Mouse (Mus musculus): ENCODE results near the gene Tcf3. TPM values are rescaled to one million over a fixed set of nuclear protein-coding genes. Genes with fewer than 3 reads are reported as not detected.

Gene Tcf3
- total RNA-seq, 2 experiments from 2014 or later: 22.6 to 25.8 TPM

DNA sequence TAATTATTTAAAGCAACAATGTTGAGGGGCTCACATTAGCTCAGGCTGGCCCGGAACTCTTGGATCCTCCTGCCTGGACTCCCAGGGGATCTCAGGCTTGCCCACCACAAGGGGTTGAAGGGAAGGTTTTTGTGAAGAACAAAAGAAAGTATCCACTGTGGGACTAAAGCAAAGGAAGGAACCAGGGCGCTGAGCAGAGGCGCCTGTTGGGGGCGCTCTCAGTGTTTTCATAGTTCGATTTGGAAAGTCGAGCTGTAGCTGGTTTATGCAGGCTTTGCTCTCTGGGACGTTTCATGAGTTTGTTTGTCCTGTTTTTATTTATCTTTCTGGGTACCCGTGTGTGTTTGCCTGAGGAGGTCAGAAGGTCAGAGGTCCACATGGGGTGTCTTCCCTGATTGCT, 8.2 kb upstream of the Tcf3 start:
- no peak for DNase-seq (ENCODE audit: low spot score in 2 of 2)
- intact Hi-C loops (cut with DNase I): no loop called here

DNA sequence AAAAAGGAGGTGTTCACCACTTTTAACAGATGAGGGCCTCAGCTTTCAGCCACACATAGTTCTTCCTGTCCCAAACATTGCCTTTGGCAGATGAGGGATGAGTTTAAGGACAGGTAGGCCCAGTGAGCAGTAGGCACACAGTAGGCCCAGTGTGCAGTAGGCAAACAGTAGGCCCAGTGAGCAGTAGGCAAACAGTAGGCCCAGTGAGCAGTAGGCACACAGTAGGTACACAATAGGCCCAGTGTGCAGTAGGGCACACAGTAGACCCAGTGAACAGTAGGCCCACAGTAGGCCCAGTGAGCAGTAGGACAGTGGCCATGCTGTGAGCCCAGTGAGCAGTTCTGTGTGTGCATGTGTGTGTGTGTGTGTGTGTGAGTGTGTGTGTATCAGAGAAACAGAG, 6.6 kb upstream of the Tcf3 start:
- intact Hi-C loops (cut with DNase I): no loop called here
- DNase-seq (ENCODE audit: low spot score in 2 of 2): no peak

DNA sequence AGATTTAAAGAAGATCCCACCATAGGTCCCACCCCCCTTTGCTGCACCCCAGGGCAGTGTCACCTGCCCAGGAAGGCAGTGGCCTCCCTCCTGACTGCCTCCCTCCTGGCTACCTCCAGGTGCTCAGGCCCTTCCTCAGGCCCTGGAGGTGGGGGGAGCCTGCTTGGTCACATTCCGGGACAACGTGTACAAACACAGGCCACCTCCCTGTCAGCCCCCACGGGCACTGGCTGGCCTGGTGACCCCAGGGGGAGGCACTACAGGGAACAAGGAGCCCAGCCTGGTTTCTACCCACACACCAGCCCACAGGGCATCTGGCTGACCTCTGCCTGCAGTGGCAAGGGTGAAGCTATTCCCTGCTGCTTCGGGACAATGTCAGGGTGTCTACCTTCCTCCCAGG, 4.5 kb upstream of the Tcf3 start:
- no peak for DNase-seq (ENCODE audit: low spot score in 2 of 2)
- intact Hi-C loops (cut with DNase I): no loop called here

- intact Hi-C loops (cut with DNase I): no loop called here
- no peak for DNase-seq (ENCODE audit: low spot score in 2 of 2)
These were observed 2.8 kb upstream of the Tcf3 start for GRCm38 (mm10) chr10:80436276-80436675.

DNA sequence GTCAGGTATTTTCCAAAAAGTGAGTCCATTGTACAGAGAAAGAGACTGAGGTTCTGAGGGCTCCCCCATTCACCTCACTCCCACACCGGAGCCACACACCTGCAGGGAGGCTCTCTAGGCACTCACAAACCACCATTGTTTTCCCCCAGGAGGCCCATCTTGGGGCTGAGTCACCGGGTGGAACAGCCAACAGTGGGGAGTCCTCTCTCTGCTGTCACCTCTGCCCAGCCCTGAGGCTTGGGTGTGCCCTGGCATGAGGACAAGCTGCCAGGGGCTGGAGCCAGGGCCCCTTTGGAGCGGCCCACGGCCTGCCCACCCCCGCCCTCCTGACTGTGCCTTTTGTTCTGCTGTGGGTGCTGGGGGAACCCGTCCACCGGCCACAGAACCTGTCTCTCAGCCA, 2.3 kb upstream of the Tcf3 start:
- DNase-seq (ENCODE audit: low spot score in 2 of 2): no peak
- intact Hi-C loops (cut with DNase I): no loop called here

- DNase-seq (ENCODE audit: low spot score in 2 of 2): no peak
- intact Hi-C loops (cut with DNase I): no loop called here
These were observed 1.4 kb upstream of the Tcf3 start for GRCm38 (mm10) chr10:80434823-80435222.

DNA sequence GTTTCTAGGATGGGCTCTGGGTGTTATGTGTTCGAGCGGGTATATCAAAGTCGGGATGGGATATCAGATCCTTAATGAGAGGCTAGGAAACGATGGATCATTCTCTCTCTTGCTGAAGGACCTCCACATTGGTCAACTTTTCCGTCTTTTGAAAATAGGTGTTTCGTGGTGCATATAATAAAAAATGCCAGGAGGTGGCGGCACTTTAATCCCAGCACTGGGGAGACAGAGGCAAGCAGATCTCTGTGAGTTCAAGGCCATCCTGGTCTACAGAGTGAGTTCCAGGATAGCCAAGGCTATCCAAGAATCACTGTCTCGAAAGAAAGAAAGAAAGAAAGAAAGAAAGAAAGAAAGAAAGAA, 766 bp upstream of the Tcf3 start:
- intact Hi-C loops (cut with DNase I): no loop called here
- no peak for DNase-seq (ENCODE audit: low spot score in 2 of 2)

DNA sequence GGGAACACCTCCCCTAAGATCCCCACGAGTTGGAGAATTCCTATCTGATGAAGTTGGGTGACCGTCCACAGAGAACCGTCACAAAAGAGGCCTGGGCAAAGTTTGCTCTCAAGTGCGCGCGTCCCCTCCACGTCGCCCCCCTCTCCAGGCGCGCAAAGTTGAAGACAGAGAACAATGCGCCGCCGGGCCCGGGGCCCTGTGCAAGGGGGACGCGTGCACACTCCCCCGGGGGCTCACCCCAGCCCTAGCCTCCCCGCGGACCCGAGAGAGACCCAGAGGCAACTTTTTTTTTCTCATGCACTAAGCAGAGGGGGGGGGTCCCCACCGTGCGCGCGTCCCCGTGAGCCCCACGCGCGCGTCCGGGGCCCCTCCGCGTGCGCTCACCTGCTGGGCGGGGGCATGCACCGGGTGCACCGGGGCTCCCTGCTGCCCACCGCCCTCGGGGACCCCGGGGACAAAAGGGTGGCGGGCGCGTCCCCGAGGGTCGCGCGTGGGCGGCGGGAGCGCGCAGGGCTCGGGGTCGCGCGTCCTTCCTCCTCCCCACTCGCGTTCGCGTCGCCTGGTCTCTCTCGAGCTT, 423 bp downstream of the Tcf3 start:
- intact Hi-C loops (cut with DNase I): no loop called here
- no peak for DNase-seq (ENCODE audit: low spot score in 2 of 2)

GRCm38 (mm10) chr10:80432387-80432785, 1.1 kb downstream of the Tcf3 start:
- intact Hi-C loops (cut with DNase I): no loop called here
- DNase-seq (ENCODE audit: low spot score in 2 of 2): no peak

- intact Hi-C loops (cut with DNase I): no loop called here
- no peak for DNase-seq (ENCODE audit: low spot score in 2 of 2)
These were observed 1.7 kb downstream of the Tcf3 start for GRCm38 (mm10) chr10:80431570-80432386.

DNA sequence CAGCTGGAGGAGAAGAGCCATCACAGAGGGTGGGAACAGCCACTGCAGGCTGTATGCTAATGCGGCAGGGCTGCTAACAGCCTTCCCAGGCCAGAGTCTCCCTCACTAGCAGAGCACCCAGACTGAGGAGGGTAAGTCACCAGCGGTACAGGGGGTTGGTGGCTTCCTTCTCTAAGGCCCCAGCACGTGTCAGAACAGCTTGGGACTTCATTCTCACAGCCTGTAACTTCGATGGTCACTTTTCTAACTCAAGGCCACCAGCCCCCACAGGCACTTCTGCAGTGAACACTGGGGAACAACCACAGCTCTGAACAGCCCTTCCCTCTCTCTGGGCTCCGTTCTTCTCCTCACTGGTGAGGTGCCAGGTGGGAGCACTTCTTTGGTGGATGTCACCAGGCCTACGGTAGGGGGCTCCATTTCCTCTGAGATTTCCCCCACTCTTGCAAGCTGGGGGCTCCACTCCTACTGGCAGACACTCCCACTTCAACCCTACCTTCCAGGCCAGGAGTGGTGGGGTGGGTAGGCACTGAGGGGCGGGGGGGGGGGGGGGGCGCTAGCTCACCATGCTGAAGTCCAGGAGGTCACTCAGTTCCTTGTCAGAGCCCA, 3.0 kb downstream of the Tcf3 start:
- intact Hi-C loops (cut with DNase I): no loop called here

GRCm38 (mm10) chr10:80429800-80430199, 3.6 kb downstream of the Tcf3 start:
- no peak for DNase-seq (ENCODE audit: low spot score in 2 of 2)
- intact Hi-C loops (cut with DNase I): no loop called here

More for the DNA sequence above, 3.0 kb downstream of the Tcf3 start:
- no peak for DNase-seq (ENCODE audit: low spot score in 2 of 2)

DNA sequence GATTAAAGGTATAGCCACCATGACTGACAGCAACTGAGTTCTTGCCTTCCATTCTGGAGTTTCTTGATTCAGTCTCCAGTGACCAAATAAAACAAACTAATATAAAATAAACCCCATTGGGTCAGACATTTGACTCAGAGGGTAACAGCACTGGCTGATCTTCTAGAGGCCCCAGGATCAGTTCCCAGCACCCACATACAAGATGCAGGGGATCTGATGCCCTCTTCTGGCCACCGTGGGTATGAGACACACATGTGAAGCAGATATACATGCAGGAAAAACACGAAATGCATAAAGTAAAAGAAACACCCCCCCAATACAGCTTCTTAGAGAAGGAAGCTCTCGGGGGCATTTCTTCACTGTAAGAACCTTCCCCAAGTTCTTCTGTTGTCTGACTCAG, 8.4 kb downstream of the Tcf3 start:
- intact Hi-C loops (cut with DNase I): no loop called here
- no peak for DNase-seq (ENCODE audit: low spot score in 2 of 2)

DNA sequence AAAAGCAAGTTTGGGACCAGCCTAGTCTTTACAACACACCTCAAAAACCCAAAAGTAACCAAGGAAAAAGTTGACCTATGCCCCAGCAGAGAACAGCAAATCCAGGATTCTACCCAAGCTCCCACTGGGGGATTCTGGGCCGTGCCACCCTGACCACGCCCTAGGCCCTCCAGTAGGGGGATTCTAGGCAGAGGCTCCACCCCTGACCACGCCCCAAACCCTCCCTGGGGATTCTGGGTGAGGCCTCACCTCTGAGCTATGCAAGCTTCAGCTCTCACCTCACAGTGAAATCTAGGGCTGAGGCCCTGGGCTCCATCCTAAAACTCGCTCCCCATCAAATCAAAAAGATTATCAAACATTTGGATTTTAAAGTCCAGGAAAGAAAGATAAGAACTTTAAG, 9.9 kb downstream of the Tcf3 start:
- intact Hi-C loops (cut with DNase I): no loop called here
- DNase-seq (ENCODE audit: low spot score in 2 of 2): no peak

DNA sequence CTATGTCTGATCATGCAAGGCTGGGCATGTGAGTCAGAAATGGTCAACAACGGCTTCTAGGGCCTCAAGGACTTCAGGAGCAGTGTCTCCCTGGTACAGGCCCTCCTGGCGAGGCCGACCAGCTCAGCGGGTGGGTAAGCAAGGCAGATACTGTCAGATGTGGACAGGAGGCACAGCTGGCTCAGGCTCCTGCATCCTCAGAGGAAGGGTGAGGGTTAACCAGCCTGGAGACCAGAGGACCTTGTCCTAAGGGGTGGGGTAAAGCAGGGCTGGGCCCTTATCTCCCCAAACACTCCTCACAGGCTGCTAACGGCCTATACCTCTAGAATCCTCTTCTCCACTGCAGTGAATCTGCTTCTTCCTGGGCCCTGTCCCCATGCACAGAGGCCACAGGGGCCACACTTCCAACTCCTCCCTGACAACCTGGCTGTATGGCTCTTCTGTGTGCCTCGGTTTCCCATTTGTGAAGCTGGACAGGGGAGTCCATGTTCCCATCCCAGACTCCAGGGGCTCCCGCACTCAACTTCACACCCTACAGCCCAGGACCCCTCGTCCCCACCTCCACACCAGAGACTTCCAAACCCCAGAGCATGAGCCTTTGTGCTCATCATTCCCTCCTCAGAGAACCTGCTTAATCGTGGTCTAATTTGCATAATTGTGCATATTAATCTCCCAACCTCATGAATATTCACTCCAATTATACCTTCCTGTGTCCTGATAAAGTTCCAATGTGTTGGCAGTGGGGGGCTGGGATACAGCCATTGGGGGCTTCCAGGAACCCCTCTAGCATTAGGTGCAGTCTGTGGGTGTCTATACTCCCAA, 11.6 kb downstream of the Tcf3 start:
- intact Hi-C loops (cut with DNase I): no loop called here

DNA sequence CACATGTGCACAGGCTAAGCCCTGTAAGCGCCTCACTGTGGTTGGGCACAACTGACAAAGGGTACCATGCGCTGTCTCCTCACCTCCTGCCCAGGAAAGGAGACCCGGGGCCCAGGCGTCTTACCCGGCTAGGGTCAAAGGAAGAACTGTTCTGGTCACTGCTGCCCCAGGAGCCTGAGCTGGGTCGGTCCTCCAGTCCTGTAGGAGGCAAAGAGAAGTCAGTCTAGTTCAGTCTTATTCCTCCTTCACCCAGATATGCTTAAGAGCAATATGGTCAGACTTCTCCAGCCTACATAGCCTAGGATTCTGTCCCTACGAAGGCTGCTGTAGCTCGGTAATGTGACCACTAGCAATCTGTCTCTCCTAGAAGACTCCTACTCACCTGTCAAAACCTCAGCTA, 12.2 kb downstream of the Tcf3 start:
- DNase-seq (ENCODE audit: low spot score in 2 of 2): no peak
- intact Hi-C loops (cut with DNase I): no loop called here

More for the DNA sequence above, 11.6 kb downstream of the Tcf3 start:
- DNase-seq (ENCODE audit: low spot score in 2 of 2): no peak

DNA sequence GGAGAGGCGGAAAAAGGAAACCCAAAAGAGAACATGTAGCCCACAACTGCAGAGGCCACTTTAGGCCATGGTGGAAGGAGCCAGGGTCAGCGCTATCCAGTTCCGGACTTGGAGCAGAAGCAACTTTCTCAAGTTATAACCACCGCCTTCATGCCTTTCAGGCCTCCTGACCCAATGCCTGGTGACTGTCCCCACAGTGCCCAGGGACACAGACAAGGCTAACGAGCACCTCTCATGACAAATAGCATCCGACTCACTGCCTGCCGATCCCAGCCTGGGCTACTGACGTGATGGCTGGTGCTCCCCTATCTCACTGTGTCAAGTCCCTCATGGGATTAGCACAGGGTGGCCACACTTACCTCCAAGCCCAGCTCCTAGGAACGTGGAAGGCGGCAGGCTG, 12.7 kb downstream of the Tcf3 start:
- intact Hi-C loops (cut with DNase I): no loop called here

DNA sequence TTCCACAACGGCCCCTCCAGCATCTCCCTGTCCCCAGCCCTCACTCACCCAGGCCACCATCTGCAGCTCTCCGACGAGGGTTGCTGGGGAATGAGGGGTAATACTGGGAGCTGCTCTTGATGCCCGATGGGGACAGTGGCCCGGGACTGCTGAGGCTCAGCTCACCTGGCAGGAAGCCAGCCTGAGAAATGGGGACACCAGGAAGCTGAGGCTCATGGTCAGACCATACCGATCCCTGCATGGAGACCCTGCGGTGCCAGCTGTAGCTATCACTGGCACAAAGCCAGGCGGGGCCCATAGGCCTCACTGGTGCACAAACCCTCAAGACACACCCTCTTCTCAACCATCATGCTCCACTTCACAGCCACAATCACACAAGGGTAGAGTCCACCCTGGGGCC, 14.0 kb downstream of the Tcf3 start:
- intact Hi-C loops (cut with DNase I): no loop called here
- no peak for DNase-seq (ENCODE audit: low spot score in 2 of 2)

More for the DNA sequence above, 12.7 kb downstream of the Tcf3 start:
- no peak for DNase-seq (ENCODE audit: low spot score in 2 of 2)

GRCm38 (mm10) chr10:80418311-80418710, 15.1 kb downstream of the Tcf3 start:
- DNase-seq (ENCODE audit: low spot score in 2 of 2): no peak

DNA sequence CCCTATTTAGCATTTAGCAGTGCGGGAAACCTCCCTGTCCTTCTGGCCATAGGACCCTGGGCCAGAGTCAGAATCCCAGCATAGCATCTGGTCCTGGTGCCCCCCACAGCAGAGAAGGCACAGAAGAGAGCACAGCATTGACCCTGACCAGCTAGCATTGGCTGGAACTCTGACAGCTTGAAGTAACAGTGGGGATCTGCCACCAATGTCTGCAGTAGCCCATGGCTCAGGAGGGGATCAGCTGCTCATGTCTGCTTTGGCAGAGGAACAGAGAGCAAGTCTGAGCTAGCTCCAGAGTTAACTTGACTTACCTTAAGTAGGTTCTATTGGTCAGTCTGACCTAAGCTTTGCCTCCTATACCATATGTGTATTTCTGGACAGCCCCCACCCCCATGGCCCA, 15.6 kb downstream of the Tcf3 start:
- intact Hi-C loops (cut with DNase I): no loop called here
- DNase-seq (ENCODE audit: low spot score in 2 of 2): no peak

More at GRCm38 (mm10) chr10:80418311-80418710, 15.1 kb downstream of the Tcf3 start:
- intact Hi-C loops (cut with DNase I): no loop called here

All from left cerebral cortex, postnatal 25 days (tissue).